Mouse (Mus musculus): ENCODE data around the gene Large2.

Large2 gene

DNA sequence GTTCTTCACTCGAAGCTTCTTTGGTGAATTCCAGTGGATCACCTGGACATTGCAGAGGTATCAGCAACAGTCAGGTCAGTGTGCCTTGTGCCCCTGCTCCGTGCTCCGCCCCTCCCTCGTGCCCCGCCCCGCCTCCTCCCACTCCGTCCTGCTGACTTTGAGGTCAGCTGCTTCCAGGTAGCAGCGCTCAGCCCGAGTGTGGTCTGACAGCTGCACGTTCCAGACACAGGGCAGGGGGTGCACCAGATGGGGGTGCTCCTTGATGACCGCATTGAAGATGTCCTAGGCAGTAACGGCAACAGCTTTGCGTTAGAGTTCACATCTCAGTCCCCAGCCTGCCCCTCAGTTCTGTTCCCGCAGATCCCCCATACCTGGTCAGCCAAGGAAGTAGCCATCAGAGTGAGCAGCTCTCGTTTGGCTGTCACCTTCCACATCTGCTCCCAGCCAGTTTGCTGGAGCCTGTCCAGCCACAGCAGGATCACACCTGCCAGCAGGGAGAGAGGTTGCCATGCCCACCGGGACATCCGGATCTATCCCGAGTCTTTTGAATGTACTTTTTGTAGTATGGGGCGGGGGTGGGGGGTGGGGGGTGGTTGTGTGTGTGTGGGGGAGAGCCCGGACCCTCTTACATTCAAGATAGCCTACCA lies 7.2 kb downstream of the Large2 start:
- no peak for TF ChIP-seq GATA4 (IDR thresholded peaks at IDR 0.05; ENCODE audit: insufficient replicate concordance, low read length)

DNA sequence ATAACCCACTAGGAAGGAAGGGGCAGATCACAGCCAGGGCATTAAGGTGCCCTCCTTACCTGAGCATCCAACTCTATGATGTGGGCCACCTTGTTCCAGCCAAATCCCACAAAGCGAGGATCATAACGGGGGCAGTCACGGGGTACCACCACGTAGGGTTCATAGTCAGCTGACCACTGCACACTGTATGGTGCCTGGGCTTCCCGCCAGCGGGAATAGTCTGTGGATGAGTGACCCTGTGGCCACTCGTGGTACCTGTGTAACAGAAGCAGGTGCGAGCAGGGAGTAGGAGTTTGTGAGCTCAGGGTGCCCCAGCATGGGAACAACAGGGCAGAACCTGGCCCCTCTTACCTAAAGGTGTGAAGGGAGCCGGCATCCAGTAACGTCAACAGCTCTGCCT lies 9.1 kb downstream of the Large2 start:
- no peak for TF ChIP-seq GATA4 (IDR thresholded peaks at IDR 0.05; ENCODE audit: insufficient replicate concordance, low read length)

DNA sequence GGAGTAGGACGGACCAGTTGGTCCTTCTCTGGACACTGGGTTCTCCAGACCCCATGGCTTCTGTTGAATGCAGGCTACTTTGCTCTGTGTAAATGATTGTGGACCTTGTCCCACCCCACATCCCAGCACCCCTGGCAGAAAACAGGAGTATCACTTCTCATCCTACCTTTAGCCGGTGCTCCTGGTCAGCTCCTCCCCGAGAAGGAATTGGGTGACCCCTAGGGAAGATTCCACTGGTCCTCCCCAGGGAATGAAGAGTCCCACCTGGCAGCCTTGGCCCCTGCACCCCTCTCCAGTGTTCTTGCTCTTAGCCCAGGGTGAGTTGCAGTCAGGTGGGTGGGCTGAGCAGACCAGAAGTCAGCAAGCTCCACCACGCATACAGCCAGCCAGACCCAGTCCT lies 10.6 kb downstream of the Large2 start:
- no peak for TF ChIP-seq GATA4 (IDR thresholded peaks at IDR 0.05; ENCODE audit: insufficient replicate concordance, low read length)

GRCm38 (mm10) chr2:92362571-92363228 lies 12.0 kb downstream of the Large2 start:
- TF ChIP-seq GATA4 (IDR thresholded peaks at IDR 0.05; ENCODE audit: insufficient replicate concordance, low read length) = no peak

GRCm38 (mm10) chr2:92361795-92362194 lies 12.9 kb downstream of the Large2 start:
- no peak for TF ChIP-seq GATA4 (IDR thresholded peaks at IDR 0.05; ENCODE audit: insufficient replicate concordance, low read length)

DNA sequence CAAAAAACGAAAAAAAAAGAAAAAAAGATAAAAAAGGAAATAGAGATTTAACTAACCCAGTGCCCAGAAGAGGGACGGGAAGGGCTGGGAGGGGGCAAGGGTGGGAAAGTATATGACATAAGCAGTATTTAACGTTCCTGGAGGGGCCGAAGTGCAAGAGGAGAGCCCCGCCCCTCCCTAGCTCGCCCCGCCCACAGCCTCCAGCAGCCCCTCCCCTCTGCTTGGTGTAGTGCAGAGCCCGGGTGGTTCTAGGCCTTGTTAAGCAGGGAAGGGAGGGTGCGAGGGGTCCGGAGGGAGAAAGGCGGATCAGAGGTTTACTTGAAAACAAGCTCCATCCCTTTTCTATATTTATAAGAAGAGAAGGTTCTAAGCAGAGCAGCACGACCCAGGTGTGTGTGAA lies 13.8 kb downstream of the Large2 start:
- no peak for TF ChIP-seq GATA4 (IDR thresholded peaks at IDR 0.05; ENCODE audit: insufficient replicate concordance, low read length)

GRCm38 (mm10) chr2:92360186-92360823 lies 14.4 kb downstream of the Large2 start:
- no peak for TF ChIP-seq GATA4 (IDR thresholded peaks at IDR 0.05; ENCODE audit: insufficient replicate concordance, low read length)

DNA sequence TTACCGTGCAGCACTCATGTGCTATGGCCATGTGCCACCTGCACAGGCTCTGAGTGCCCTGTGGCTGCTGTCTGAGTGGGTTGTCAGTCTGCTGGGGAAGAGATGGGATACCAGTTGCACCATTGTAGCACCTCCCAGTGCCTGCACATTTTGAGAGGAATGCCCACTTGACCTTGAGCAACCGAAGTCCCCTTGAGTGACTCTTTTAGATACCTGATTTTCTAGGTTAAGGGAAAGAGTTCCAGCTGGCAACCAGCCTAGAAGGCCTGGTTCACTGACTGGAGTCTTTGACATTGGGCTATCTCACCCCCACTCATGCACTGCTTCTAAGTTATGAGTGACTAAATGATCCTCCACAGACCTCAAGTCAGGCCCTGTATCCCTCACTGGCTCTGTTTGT lies 15.4 kb downstream of the Large2 start:
- TF ChIP-seq GATA4 (IDR thresholded peaks at IDR 0.05; ENCODE audit: insufficient replicate concordance, low read length) = no peak

GRCm38 (mm10) chr2:92354224-92354623 lies 20.4 kb downstream of the Large2 start:
- peak; percentile 74; the same call in 1 of the 2 replicates for TF ChIP-seq GATA4 (IDR thresholded peaks at IDR 0.05; ENCODE audit: insufficient replicate concordance, low read length)

DNA sequence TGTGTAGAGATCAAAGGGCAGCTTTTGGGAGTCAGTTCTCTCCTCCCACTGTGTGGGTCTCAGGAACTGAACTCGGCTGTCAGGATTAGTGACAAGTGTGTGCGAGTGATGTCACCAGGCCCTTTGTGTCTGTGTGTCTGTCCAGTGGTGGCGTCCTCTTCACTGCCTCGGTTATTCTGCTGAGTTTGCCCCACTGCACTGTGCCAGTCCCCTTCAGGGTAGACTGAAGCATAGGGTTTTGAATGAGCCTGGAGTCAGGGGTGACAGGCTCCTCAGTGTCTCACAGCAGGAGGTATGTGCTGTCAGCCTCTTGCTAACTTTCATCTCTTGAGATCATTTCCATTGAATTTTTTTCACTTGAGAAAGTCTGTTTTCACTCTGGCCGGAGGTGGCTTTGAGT lies 21.3 kb downstream of the Large2 start:
- TF ChIP-seq GATA4 (IDR thresholded peaks at IDR 0.05; ENCODE audit: insufficient replicate concordance, low read length) = no peak

- TF ChIP-seq GATA4 (IDR thresholded peaks at IDR 0.05; ENCODE audit: insufficient replicate concordance, low read length) = no peak
These were observed 24.0 kb downstream of the Large2 start for GRCm38 (mm10) chr2:92350686-92351085.

DNA sequence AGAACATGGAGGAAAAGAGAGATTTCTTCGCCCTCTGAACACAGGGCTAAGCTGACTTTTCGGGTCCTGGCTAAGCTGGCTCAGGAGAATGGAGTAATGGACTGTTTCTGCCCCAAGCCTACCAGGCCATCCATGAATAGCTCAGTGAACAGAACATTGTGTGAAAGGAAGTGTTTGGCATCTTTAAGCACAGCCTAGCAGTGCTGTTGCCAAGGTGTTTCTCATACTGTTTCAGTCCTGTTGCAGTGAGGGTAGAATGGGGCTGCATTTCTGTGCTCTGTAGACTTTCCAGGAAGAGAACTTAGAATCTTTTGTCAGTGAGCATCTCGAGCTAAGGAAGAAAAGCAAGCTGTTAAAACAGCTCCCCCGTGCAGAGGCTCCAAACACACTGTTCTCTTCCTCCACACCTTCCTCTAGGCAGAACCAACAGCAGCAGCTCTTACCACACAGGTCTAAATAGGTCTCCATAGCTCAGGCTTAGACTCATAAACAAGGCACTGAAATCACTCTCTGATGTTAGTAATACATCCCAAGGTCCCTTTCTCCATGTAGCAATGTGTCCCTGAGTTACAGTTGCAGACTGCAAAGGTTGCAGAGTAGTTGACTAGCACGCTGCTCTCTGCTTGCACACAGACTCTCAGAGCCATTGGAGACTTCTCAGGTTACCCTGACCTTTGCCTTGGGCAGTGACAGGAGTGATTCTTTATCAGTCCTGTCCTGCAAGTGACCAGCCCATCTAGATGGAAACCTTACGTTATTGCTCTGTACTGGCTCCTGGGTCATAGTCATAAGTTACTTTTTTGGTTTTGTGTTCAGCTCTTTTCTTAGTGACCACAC lies 24.9 kb downstream of the Large2 start:
- no peak for TF ChIP-seq GATA4 (IDR thresholded peaks at IDR 0.05; ENCODE audit: insufficient replicate concordance, low read length)

DNA sequence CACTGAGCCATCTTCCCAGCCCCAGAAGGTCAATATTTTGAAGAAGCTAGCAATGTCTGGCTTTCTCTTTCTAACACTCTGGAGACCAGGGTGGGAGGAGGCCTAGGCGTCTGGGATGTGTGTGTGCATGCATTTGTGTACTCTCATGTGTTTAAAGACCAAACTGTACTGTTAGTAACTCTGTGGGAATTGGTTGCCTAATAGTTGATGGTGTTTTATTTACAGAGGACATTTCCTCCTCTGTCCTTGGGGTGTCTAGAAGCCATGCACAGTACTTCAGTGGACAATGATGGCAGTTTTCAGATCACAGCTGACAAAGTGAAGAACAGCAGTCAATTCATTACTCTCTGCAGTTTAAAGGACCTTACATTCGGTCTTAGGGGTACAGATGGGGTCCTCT lies 27.5 kb downstream of the Large2 start:
- TF ChIP-seq GATA4 (IDR thresholded peaks at IDR 0.05; ENCODE audit: insufficient replicate concordance, low read length) = no peak

DNA sequence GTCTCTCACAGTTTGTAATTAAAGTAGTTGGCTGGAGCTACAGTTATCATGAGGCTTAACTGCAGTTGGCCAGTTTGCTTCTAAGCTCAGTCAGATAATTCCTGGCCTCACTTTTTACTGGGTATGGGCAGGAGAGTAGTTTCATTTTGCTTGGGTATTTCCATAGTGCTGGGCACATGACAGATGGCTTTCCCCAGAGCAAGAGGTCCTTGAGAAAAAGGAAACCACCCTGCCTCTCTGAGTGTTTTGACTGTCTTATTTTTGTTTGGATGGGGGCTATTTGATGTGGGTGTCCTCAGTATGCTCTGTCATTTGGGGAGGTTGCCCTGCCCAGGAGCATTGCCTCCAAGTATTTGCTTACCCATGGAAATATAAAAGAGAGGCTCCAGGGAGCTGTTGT lies 32.3 kb downstream of the Large2 start:
- no peak for TF ChIP-seq GATA4 (IDR thresholded peaks at IDR 0.05; ENCODE audit: insufficient replicate concordance, low read length)

- no peak for TF ChIP-seq GATA4 (IDR thresholded peaks at IDR 0.05; ENCODE audit: insufficient replicate concordance, low read length)
These were observed 42.8 kb downstream of the Large2 start for GRCm38 (mm10) chr2:92331871-92332270.

GRCm38 (mm10) chr2:92331410-92331809 lies 43.3 kb downstream of the Large2 start:
- no peak for TF ChIP-seq GATA4 (IDR thresholded peaks at IDR 0.05; ENCODE audit: insufficient replicate concordance, low read length)

Measured in liver, adult (tissue).